Mouse (Mus musculus) cerebellum, postnatal 4 days (tissue): ENCODE measurements around the gene Fam131c.
A peak's percentile ranks its signal among the peaks of the same experiment; 100 is the strongest.

Source experiments
- DNase-seq, 2 experiments: peaks; one replicate each; pipeline ENCODE4 v3.0.0; 2022; ENCODE audit warnings: low spot score in 2 of 2, mixed read lengths in 1 of 2

The Fam131c gene

GRCm38 (mm10) chr4:141367997-141368791, at the start of gene Fam131c:
TSS of gene Fam131c (plus strand) at chr4:141368220.
- DNase-seq = no peak

GRCm38 (mm10) chr4:141322526-141322925, 45.5 kb upstream of the Fam131c start:
- no peak for DNase-seq

- no peak for DNase-seq
Measured at GRCm38 (mm10) chr4:141324771-141325191, 43.2 kb upstream of the Fam131c start.

- DNase-seq = no peak
Measured at GRCm38 (mm10) chr4:141325636-141326035, 42.4 kb upstream of the Fam131c start.

- DNase-seq = no peak
Measured at GRCm38 (mm10) chr4:141327075-141327474, 40.9 kb upstream of the Fam131c start.

- no peak for DNase-seq
Measured at GRCm38 (mm10) chr4:141328742-141329141, 39.3 kb upstream of the Fam131c start.

GRCm38 (mm10) chr4:141329968-141330367, 38.1 kb upstream of the Fam131c start:
- DNase-seq = no peak

- DNase-seq = no peak
Measured at GRCm38 (mm10) chr4:141331446-141331845, 36.6 kb upstream of the Fam131c start.

- DNase-seq = no peak
Measured at GRCm38 (mm10) chr4:141332258-141332657, 35.8 kb upstream of the Fam131c start.

- no peak for DNase-seq
Measured at GRCm38 (mm10) chr4:141334695-141335094, 33.3 kb upstream of the Fam131c start.

- DNase-seq = peak in 1 of 2 experiments; percentile 25
Measured at GRCm38 (mm10) chr4:141335263-141335796, 32.7 kb upstream of the Fam131c start.

- no peak for DNase-seq
Measured at GRCm38 (mm10) chr4:141336196-141336595, 31.8 kb upstream of the Fam131c start.

- no peak for DNase-seq
Measured at GRCm38 (mm10) chr4:141337986-141338385, 30.0 kb upstream of the Fam131c start.

- no peak for DNase-seq
Measured at GRCm38 (mm10) chr4:141338853-141339252, 29.2 kb upstream of the Fam131c start.

- no peak for DNase-seq
Measured at GRCm38 (mm10) chr4:141341477-141341876, 26.5 kb upstream of the Fam131c start.

GRCm38 (mm10) chr4:141343515-141343914, 24.5 kb upstream of the Fam131c start:
- no peak for DNase-seq

GRCm38 (mm10) chr4:141345219-141345618, 22.8 kb upstream of the Fam131c start:
- DNase-seq = no peak

- no peak for DNase-seq
Measured at GRCm38 (mm10) chr4:141347365-141347797, 20.6 kb upstream of the Fam131c start.

- no peak for DNase-seq
Measured at GRCm38 (mm10) chr4:141348616-141349015, 19.4 kb upstream of the Fam131c start.

GRCm38 (mm10) chr4:141350015-141350414, 18.0 kb upstream of the Fam131c start:
- no peak for DNase-seq

- peak in 1 of 2 experiments; percentile 12 for DNase-seq
Measured at GRCm38 (mm10) chr4:141351972-141352371, 16.0 kb upstream of the Fam131c start.

- DNase-seq = no peak
Measured at GRCm38 (mm10) chr4:141352986-141353385, 15.0 kb upstream of the Fam131c start.

GRCm38 (mm10) chr4:141353868-141354267, 14.2 kb upstream of the Fam131c start:
- DNase-seq = no peak
